Mouse (Mus musculus): ENCODE measurements at regions not wholly inside any gene's neighbourhood (a gene's known extent, or its start where the extent isn't known, plus 50 kb on each side); places are given as distances from the start of the nearest gene placed in this dataset.

GRCm38 (mm10) chr11:45799732-45800386 lies 52.0 kb upstream of the Clint1 start:
- no peak for TF ChIP-seq POLR2A (IDR thresholded peaks at IDR 0.05; ENCODE audit: insufficient read depth, low read depth, low read length)
- no peak for TF ChIP-seq CTCF (IDR thresholded peaks at IDR 0.05; ENCODE audit: insufficient read depth, low read depth, low read length)
